Mouse (Mus musculus) lung, postnatal 0 days (tissue): ENCODE results near the gene Abcg1. TPM values are rescaled to one million over a fixed set of nuclear protein-coding genes. Genes with fewer than 3 reads are reported as not detected.

Experiments
- ATAC-seq: fragments of 200-750 bp; cut with Nextera tagmentation; 2 replicates; pipeline ENCODE4 v1.8.0; 2017; ENCODE audit warnings: moderate library complexity
- DNase-seq: peaks from one replicate; pipeline ENCODE4 v3.0.0-alpha.2; 2016; ENCODE audit warnings: low spot score
- H3K27ac ChIP-seq: fragments of 300-500 bp; sonication (generic); 2 replicates; pipeline ENCODE4 v1.5.1; 2014; ENCODE audit warnings: antibody characterized with exemption, mild to moderate bottlenecking, low read length, mixed read lengths
- H3K27me3 ChIP-seq: fragments of 300-500 bp; sonication (generic); replicated peaks from 2 replicates; pipeline ENCODE4 v1.6.1; 2014; ENCODE audit warnings: low read length, mixed read lengths; ENCODE audit not compliant: insufficient read depth
- H3K36me3 ChIP-seq: fragments of 300-500 bp; sonication (generic); 2 replicates; pipeline ENCODE4 v1.6.1; 2014; ENCODE audit warnings: low read length, mixed read lengths; ENCODE audit not compliant: insufficient read depth
- H3K4me1 ChIP-seq: fragments of 300-500 bp; sonication (generic); 2 replicates; pipeline ENCODE4 v1.6.1; 2014; ENCODE audit warnings: antibody characterized with exemption, low read depth, low read length, mixed read lengths; ENCODE audit not compliant: insufficient read depth
- H3K4me2 ChIP-seq: fragments of 300-500 bp; sonication (generic); replicated peaks from 2 replicates; pipeline ENCODE4 v1.6.1; 2014; ENCODE audit warnings: low read depth, mild to moderate bottlenecking, low read length, moderate library complexity, mixed read lengths
- H3K4me3 ChIP-seq: fragments of 300-500 bp; sonication (generic); 2 replicates; pipeline ENCODE4 v1.5.1; 2014; ENCODE audit warnings: low read depth, low read length
- H3K9ac ChIP-seq: fragments of 300-500 bp; sonication (generic); replicated peaks from 2 replicates; pipeline ENCODE4 v1.6.1; 2014; ENCODE audit warnings: low read depth, mild to moderate bottlenecking
- H3K9me3 ChIP-seq: fragments of 300-500 bp; sonication (generic); 2 replicates; pipeline ENCODE4 v1.6.1; 2016; ENCODE audit warnings: low read length, mixed read lengths
- CTCF ChIP-seq: IDR thresholded peaks from 2 replicates; pipeline ENCODE4 v1.5.1; 2016; ENCODE audit warnings: antibody characterized with exemption, mild to moderate bottlenecking
- EP300 ChIP-seq: IDR thresholded peaks from 2 replicates; pipeline ENCODE4 v1.6.1; 2016; ENCODE audit warnings: antibody characterized with exemption, mild to moderate bottlenecking, control low read depth
- WGBS: fragments of 180-500 bp; shearing (Covaris S2); extraction: QIAGEN DNeasy Blood & Tissue Kit; methylation state at CpG from one replicate; pipeline ENCODE4 v1.1.7; 2014; 5-methylcytosine and 5-hydroxymethylcytosine counted together
- polyA plus RNA-seq: library from polyadenylated mRNA; unstranded; fragments of >200 nt; fragmentation: Nextera tagmentation; extraction: Ambion mirVana; gene quantifications from 2 replicates; pipeline ENCODE4 v1.2.1, GENCODE M21; 2015

Abcg1 gene
- polyA plus RNA-seq, 1 experiment from 2014 or later = 26.9 TPM

GRCm38 (mm10) chr17:31073273-31074052 is 16.0 kb downstream of the Abcg1 start:
- Histone ChIP-seq H3K4me1 (peaks cover 33% of the 10 kb centered on the region), H3K4me3 (no peak overlapping the region; the same call in 1 of the 2 replicates), H3K36me3 (no peaks in the 10 kb centered on the region), H3K9ac (no peak overlapping the region), H3K4me2 (peak overlapping the region; percentile 48), H3K27ac (peak overlapping the region; percentile 47; the same call in 1 of the 2 replicates), H3K27me3 (no peaks in the 10 kb centered on the region), H3K9me3 (no peaks in the 10 kb centered on the region)
- ATAC-seq (peak; percentile 82), DNase-seq (peak; percentile 85)
- TF ChIP-seq EP300 (peak; percentile 50; the same call in 1 of the 2 replicates), CTCF (no peak)
- 3% methylated on average over 31 of the region's 31 CpGs for WGBS

GRCm38 (mm10) chr17:31074053-31074590 is 16.6 kb downstream of the Abcg1 start:
- ATAC-seq = no peak
- Histone ChIP-seq H3K27ac (peak overlapping the region; percentile 71), H3K9ac (no peak overlapping the region), H3K36me3 (no peaks in the 10 kb centered on the region), H3K4me1 (peaks cover 33% of the 10 kb centered on the region), H3K9me3 (no peaks in the 10 kb centered on the region), H3K4me3 (no peak overlapping the region), H3K4me2 (no peak overlapping the region), H3K27me3 (no peaks in the 10 kb centered on the region)
- peak; percentile 60 for DNase-seq
- WGBS = 30% methylated on average over 7 of the region's 7 CpGs
- TF ChIP-seq EP300 = no peak
- no peak for TF ChIP-seq CTCF

GRCm38 (mm10) chr17:31074666-31075065 is 17.2 kb downstream of the Abcg1 start:
- no peak for ATAC-seq
- no peak for TF ChIP-seq EP300
- no peak for TF ChIP-seq CTCF
- peaks cover 33% of the 10 kb centered on the region for H3K4me1 ChIP-seq

GRCm38 (mm10) chr17:31075471-31075870 is 18.0 kb downstream of the Abcg1 start:
- no peaks in the 10 kb centered on the region for H3K9me3 ChIP-seq
- DNase-seq (no peak), ATAC-seq (no peak)
- TF ChIP-seq CTCF = no peak
- no peak for TF ChIP-seq EP300
- no peak overlapping the region for H3K4me2 ChIP-seq
- H3K27me3 ChIP-seq = no peaks in the 10 kb centered on the region
- H3K4me3 ChIP-seq = no peak overlapping the region
- H3K36me3 ChIP-seq = no peaks in the 10 kb centered on the region
- no peak overlapping the region for H3K9ac ChIP-seq
- 81% methylated on average over 5 of the region's 5 CpGs for WGBS
- H3K4me1 ChIP-seq = peaks cover 31% of the 10 kb centered on the region
- peak overlapping the region; percentile 51; the same call in 1 of the 2 replicates for H3K27ac ChIP-seq

More at GRCm38 (mm10) chr17:31074666-31075065, 17.2 kb downstream of the Abcg1 start:
- H3K27me3 ChIP-seq = no peaks in the 10 kb centered on the region
- H3K4me2 ChIP-seq = no peak overlapping the region
- H3K36me3 ChIP-seq = no peaks in the 10 kb centered on the region
- H3K9ac ChIP-seq = no peak overlapping the region
- H3K27ac ChIP-seq = peak overlapping the region; percentile 71
- no peaks in the 10 kb centered on the region for H3K9me3 ChIP-seq
- no peak overlapping the region for H3K4me3 ChIP-seq
- WGBS = 39% methylated on average over 3 of the region's 3 CpGs
- no peak for DNase-seq

GRCm38 (mm10) chr17:31077561-31077960 is 20.1 kb downstream of the Abcg1 start:
- Histone ChIP-seq H3K27ac (peak overlapping the region; percentile 81), H3K27me3 (no peaks in the 10 kb centered on the region), H3K4me2 (no peak overlapping the region), H3K4me3 (no peak overlapping the region), H3K9ac (no peak overlapping the region), H3K4me1 (peaks cover 15% of the 10 kb centered on the region), H3K9me3 (no peaks in the 10 kb centered on the region), H3K36me3 (no peaks in the 10 kb centered on the region)
- ATAC-seq (peak; percentile 16; the same call in 1 of the 2 replicates), DNase-seq (no peak)
- TF ChIP-seq CTCF = no peak
- 0 out of 2 replicates have a peak, but pooled peaks have one; percentile 17 for TF ChIP-seq EP300
- WGBS = 46% methylated on average over 5 of the region's 5 CpGs

DNA sequence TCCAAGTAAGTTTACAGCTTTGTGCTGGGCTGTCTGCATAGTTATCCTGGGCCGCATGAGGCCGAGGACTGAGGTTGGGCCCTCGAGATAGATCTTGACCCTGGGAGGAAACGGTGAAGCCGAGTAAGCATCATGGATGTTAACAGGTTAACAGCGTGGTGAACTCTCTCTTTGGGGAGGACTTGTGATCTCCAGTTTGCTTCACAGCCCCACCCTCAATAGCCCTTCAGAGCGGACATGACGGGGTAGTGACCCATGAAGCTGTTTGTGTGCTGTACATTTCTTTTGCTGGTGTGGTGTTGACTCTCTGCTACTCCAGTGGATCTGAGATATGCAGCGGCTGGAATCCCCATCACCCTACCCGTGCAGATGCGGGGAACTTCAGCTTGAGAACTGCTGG is 21.1 kb downstream of the Abcg1 start:
- peak overlapping the region; percentile 81 for H3K27ac ChIP-seq
- no peak overlapping the region for H3K4me3 ChIP-seq
- H3K4me2 ChIP-seq = no peak overlapping the region
- ATAC-seq (no peak), DNase-seq (no peak)
- H3K27me3 ChIP-seq = no peaks in the 10 kb centered on the region
- no peaks in the 10 kb centered on the region for H3K36me3 ChIP-seq
- TF ChIP-seq EP300 (no peak), CTCF (no peak)
- peaks cover 6% of the 10 kb centered on the region; the same call in 1 of the 2 replicates for H3K4me1 ChIP-seq
- no peak overlapping the region for H3K9ac ChIP-seq
- no peaks in the 10 kb centered on the region for H3K9me3 ChIP-seq
- WGBS = 61% methylated on average over 11 of the region's 11 CpGs
